Mouse (Mus musculus) left cerebral cortex, adult 9 months (tissue): ENCODE data around the gene Auts2.

Experiments
- DNase-seq, 2 experiments: peaks; one replicate each; pipeline ENCODE4 v3.0.0; 2022; ENCODE audit warnings: low spot score in 2 of 2

Gene Auts2

GRCm38 (mm10) chr5:132098461-132098860 lies 444.7 kb downstream of the Auts2 start:
- DNase-seq = no peak

- DNase-seq = no peak
Observed at GRCm38 (mm10) chr5:132092721-132093120, 450.4 kb downstream of the Auts2 start.

- DNase-seq = no peak
Observed at GRCm38 (mm10) chr5:132089496-132090250, 453.5 kb downstream of the Auts2 start.

- DNase-seq = no peak
Observed at GRCm38 (mm10) chr5:132088585-132088984, 454.6 kb downstream of the Auts2 start.

- DNase-seq = no peak
Observed at GRCm38 (mm10) chr5:132083753-132084326, 459.3 kb downstream of the Auts2 start.

- no peak for DNase-seq
Observed at GRCm38 (mm10) chr5:132075942-132076341, 467.2 kb downstream of the Auts2 start.

GRCm38 (mm10) chr5:132074724-132075374 lies 468.3 kb downstream of the Auts2 start:
- peak; percentile 45 to 72 for DNase-seq

- DNase-seq = no peak
Observed at GRCm38 (mm10) chr5:132074360-132074723, 468.8 kb downstream of the Auts2 start.

- no peak for DNase-seq
Observed at GRCm38 (mm10) chr5:132073677-132074359, 469.3 kb downstream of the Auts2 start.

GRCm38 (mm10) chr5:132072356-132072755 lies 470.8 kb downstream of the Auts2 start:
- no peak for DNase-seq

- DNase-seq = no peak
Observed at GRCm38 (mm10) chr5:132067750-132068739, 475.1 kb downstream of the Auts2 start.

GRCm38 (mm10) chr5:132060116-132060515 lies 483.0 kb downstream of the Auts2 start:
- DNase-seq = no peak

- no peak for DNase-seq
Observed at GRCm38 (mm10) chr5:132052637-132053036, 490.5 kb downstream of the Auts2 start.

- DNase-seq = no peak
Observed at GRCm38 (mm10) chr5:132039584-132039983, 503.6 kb downstream of the Auts2 start.

- no peak for DNase-seq
Observed at GRCm38 (mm10) chr5:132033491-132034350, 509.4 kb downstream of the Auts2 start.

- no peak for DNase-seq
Observed at GRCm38 (mm10) chr5:132030941-132031531, 512.1 kb downstream of the Auts2 start.

GRCm38 (mm10) chr5:132029638-132030037 lies 513.5 kb downstream of the Auts2 start:
- peak; percentile 49 to 94 for DNase-seq

GRCm38 (mm10) chr5:132029038-132029437 lies 514.1 kb downstream of the Auts2 start:
- no peak for DNase-seq

- DNase-seq = no peak
Observed at GRCm38 (mm10) chr5:132027859-132028498, 515.2 kb downstream of the Auts2 start.
